Mouse (Mus musculus): Measurements from ENCODE around the gene Kdm2b.

GRCm38 (mm10) chr5:122890396-122890795, 99.2 kb downstream of the Kdm2b start:
- no peak for TF ChIP-seq CTCF (IDR thresholded peaks at IDR 0.05; ENCODE audit: borderline replicate concordance, insufficient read depth, low read depth, low read length)
- TF ChIP-seq POLR2A (IDR thresholded peaks at IDR 0.05; ENCODE audit: borderline replicate concordance, insufficient read depth, low read length): no peak
